Mouse (Mus musculus): Measurements from ENCODE around the gene Dus1l. TPM values are rescaled to one million over a fixed set of nuclear protein-coding genes. Genes with fewer than 3 reads are reported as not detected.
A peak's percentile ranks its signal among the peaks of the same experiment; 100 is the strongest.

The Dus1l gene
- polyA plus RNA-seq, 1 experiment from 2014 or later = 50.0 TPM

- Histone ChIP-seq H3K27ac (replicated peaks) (no peak overlapping the region), H3K4me3 (no peak overlapping the region), H3K36me3 (peaks cover 83% of the 10 kb centered on the region), H3K9ac (replicated peaks) (no peak overlapping the region), H3K4me2 (replicated peaks) (no peak overlapping the region), H3K9me3 (no peaks in the 10 kb centered on the region), H3K27me3 (no peaks in the 10 kb centered on the region), H3K4me1 (no peaks in the 10 kb centered on the region)
- ATAC-seq (replicated peaks) = no peak
- WGBS = 91% methylated on average over 12 of the region's 12 CpGs
Observed at GRCm38 (mm10) chr11:120808010-120808409, 11.8 kb upstream of the Dus1l start.

- no peak for ATAC-seq (replicated peaks)
- Histone ChIP-seq H3K36me3 (peaks cover 59% of the 10 kb centered on the region), H3K27me3 (no peaks in the 10 kb centered on the region), H3K9me3 (no peaks in the 10 kb centered on the region), H3K4me2 (replicated peaks) (no peak overlapping the region), H3K4me1 (no peaks in the 10 kb centered on the region), H3K4me3 (no peak overlapping the region), H3K9ac (replicated peaks) (no peak overlapping the region), H3K27ac (replicated peaks) (no peak overlapping the region)
- 87% methylated on average over 7 of the region's 7 CpGs for WGBS
Observed at GRCm38 (mm10) chr11:120805375-120806298, 9.4 kb upstream of the Dus1l start.

- whole genome bisulfite sequencing = 77% methylated on average over 4 of the region's 4 CpGs
- no peak overlapping the region for H3K4me2 ChIP-seq (replicated peaks)
- no peak overlapping the region for H3K4me3 ChIP-seq
- H3K27ac ChIP-seq (replicated peaks) = no peak overlapping the region
- H3K9me3 ChIP-seq = no peaks in the 10 kb centered on the region
- 0 out of 2 replicates have a peak, but pooled peaks cover 3% of the 10 kb centered on the region for H3K4me1 ChIP-seq
- no peak overlapping the region for H3K9ac ChIP-seq (replicated peaks)
- peaks cover 50% of the 10 kb centered on the region for H3K36me3 ChIP-seq
- no peak for ATAC-seq (replicated peaks)
- H3K27me3 ChIP-seq = no peaks in the 10 kb centered on the region
Observed at GRCm38 (mm10) chr11:120804769-120805168, 8.6 kb upstream of the Dus1l start.

- ATAC-seq (replicated peaks) = no peak
- 79% methylated on average over 7 of the region's 7 CpGs for WGBS
Observed at GRCm38 (mm10) chr11:120804274-120804673, 8.1 kb upstream of the Dus1l start.

GRCm38 (mm10) chr11:120800061-120800904 lies 4.1 kb upstream of the Dus1l start:
- Histone ChIP-seq H3K9me3 (no peaks in the 10 kb centered on the region), H3K36me3 (peaks cover 5% of the 10 kb centered on the region), H3K27me3 (no peaks in the 10 kb centered on the region), H3K4me3 (no peak overlapping the region), H3K27ac (replicated peaks) (peak overlapping the region; percentile 25; the same call in 1 of the 2 replicates), H3K4me1 (peaks cover 18% of the 10 kb centered on the region), H3K9ac (replicated peaks) (peak overlapping the region; percentile 11; the same call in 1 of the 2 replicates), H3K4me2 (replicated peaks) (no peak overlapping the region)
- WGBS = 11% methylated on average over 10 of the region's 10 CpGs
- peak; percentile 49; the same call in 1 of the 2 replicates for ATAC-seq (replicated peaks)

More at GRCm38 (mm10) chr11:120804274-120804673, 8.1 kb upstream of the Dus1l start:
- Histone ChIP-seq H3K9me3 (no peaks in the 10 kb centered on the region), H3K4me2 (replicated peaks) (no peak overlapping the region), H3K27me3 (no peaks in the 10 kb centered on the region), H3K36me3 (peaks cover 45% of the 10 kb centered on the region), H3K4me3 (no peak overlapping the region), H3K9ac (replicated peaks) (no peak overlapping the region), H3K4me1 (0 out of 2 replicates have a peak, but pooled peaks cover 6% of the 10 kb centered on the region), H3K27ac (replicated peaks) (no peak overlapping the region)

GRCm38 (mm10) chr11:120799316-120799890 lies 3.2 kb upstream of the Dus1l start:
- H3K27me3 ChIP-seq = no peaks in the 10 kb centered on the region
- 70% methylated on average over 6 of the region's 6 CpGs for WGBS
- no peak overlapping the region for H3K4me3 ChIP-seq
- no peak for ATAC-seq (replicated peaks)
- H3K36me3 ChIP-seq = no peaks in the 10 kb centered on the region
- peaks cover 25% of the 10 kb centered on the region for H3K4me1 ChIP-seq
- peak overlapping the region; percentile 25; the same call in 1 of the 2 replicates for H3K27ac ChIP-seq (replicated peaks)
- H3K9ac ChIP-seq (replicated peaks) = no peak overlapping the region
- no peak overlapping the region for H3K4me2 ChIP-seq (replicated peaks)
- no peaks in the 10 kb centered on the region for H3K9me3 ChIP-seq

GRCm38 (mm10) chr11:120798244-120798643 lies 2.0 kb upstream of the Dus1l start:
- Histone ChIP-seq H3K27me3 (no peaks in the 10 kb centered on the region), H3K4me3 (no peak overlapping the region), H3K4me1 (peaks cover 25% of the 10 kb centered on the region), H3K36me3 (peaks cover 9% of the 10 kb centered on the region; the same call in 1 of the 2 replicates), H3K27ac (replicated peaks) (no peak overlapping the region), H3K9me3 (no peaks in the 10 kb centered on the region), H3K9ac (replicated peaks) (no peak overlapping the region), H3K4me2 (replicated peaks) (no peak overlapping the region)
- WGBS = 92% methylated on average over 3 of the region's 3 CpGs
- ATAC-seq (replicated peaks) = no peak

GRCm38 (mm10) chr11:120796614-120796946 lies 377 bp upstream of the Dus1l start:
- ATAC-seq (replicated peaks) = no peak
- Histone ChIP-seq H3K4me3 (peak overlapping the region; percentile 87), H3K4me2 (replicated peaks) (peak overlapping the region; percentile 44), H3K9ac (replicated peaks) (peak overlapping the region; percentile 41; the same call in 1 of the 2 replicates), H3K9me3 (no peaks in the 10 kb centered on the region), H3K27me3 (no peaks in the 10 kb centered on the region), H3K27ac (replicated peaks) (peak overlapping the region; percentile 88), H3K36me3 (peaks cover 25% of the 10 kb centered on the region), H3K4me1 (peaks cover 25% of the 10 kb centered on the region)
- WGBS = 21% methylated on average over 8 of the region's 8 CpGs

- H3K4me1 ChIP-seq = peaks cover 19% of the 10 kb centered on the region
- H3K4me2 ChIP-seq (replicated peaks) = no peak overlapping the region
- WGBS = 97% methylated on average over 9 of the region's 9 CpGs
- H3K36me3 ChIP-seq = peaks cover 59% of the 10 kb centered on the region
- no peak overlapping the region for H3K9ac ChIP-seq (replicated peaks)
- no peaks in the 10 kb centered on the region for H3K27me3 ChIP-seq
- no peak overlapping the region for H3K4me3 ChIP-seq
- no peaks in the 10 kb centered on the region for H3K9me3 ChIP-seq
- no peak for ATAC-seq (replicated peaks)
- H3K27ac ChIP-seq (replicated peaks) = no peak overlapping the region
Observed at GRCm38 (mm10) chr11:120792652-120793051, 3.6 kb downstream of the Dus1l start.

GRCm38 (mm10) chr11:120789810-120790209 lies 6.4 kb downstream of the Dus1l start:
- no peak overlapping the region for H3K4me2 ChIP-seq (replicated peaks)
- no peak overlapping the region for H3K27ac ChIP-seq (replicated peaks)
- H3K9me3 ChIP-seq = no peaks in the 10 kb centered on the region
- no peak overlapping the region for H3K9ac ChIP-seq (replicated peaks)
- no peaks in the 10 kb centered on the region for H3K27me3 ChIP-seq
- peaks cover 73% of the 10 kb centered on the region for H3K36me3 ChIP-seq
- no peak for ATAC-seq (replicated peaks)
- peaks cover 15% of the 10 kb centered on the region for H3K4me1 ChIP-seq
- no peak overlapping the region for H3K4me3 ChIP-seq
- 82% methylated on average over 3 of the region's 3 CpGs for WGBS

- no peak overlapping the region for H3K4me2 ChIP-seq (replicated peaks)
- H3K4me3 ChIP-seq = no peak overlapping the region
- no peak overlapping the region for H3K27ac ChIP-seq (replicated peaks)
- H3K9me3 ChIP-seq = no peaks in the 10 kb centered on the region
- H3K9ac ChIP-seq (replicated peaks) = no peak overlapping the region
- ATAC-seq (replicated peaks) = no peak
- 89% methylated on average over 4 of the region's 4 CpGs for WGBS
- peaks cover 73% of the 10 kb centered on the region for H3K36me3 ChIP-seq
- H3K27me3 ChIP-seq = no peaks in the 10 kb centered on the region
- H3K4me1 ChIP-seq = peaks cover 16% of the 10 kb centered on the region
Observed at GRCm38 (mm10) chr11:120789355-120789754, 6.8 kb downstream of the Dus1l start.

Measured in forebrain, embryonic 15.5 days (tissue).